Mouse (Mus musculus) midbrain, embryonic 12.5 days (tissue): Measurements from ENCODE around the gene Tmub2. TPM values are rescaled to one million over a fixed set of nuclear protein-coding genes. Genes with fewer than 3 reads are reported as not detected.

Experiments
- ATAC-seq: fragments of 200-750 bp; cut with Nextera tagmentation; 2 replicates; pipeline ENCODE4 v1.8.0; 2017; ENCODE audit warnings: low read depth, moderate TSS enrichment, moderate library complexity; ENCODE audit not compliant: low FRiP score
- H3K27ac ChIP-seq: fragments of 300-500 bp; sonication (generic); replicated peaks from 2 replicates; pipeline ENCODE4 v1.5.1; 2016; ENCODE audit warnings: mild to moderate bottlenecking
- H3K27me3 ChIP-seq: fragments of 300-500 bp; sonication (generic); 2 replicates; pipeline ENCODE4 v1.6.1; 2016; ENCODE audit warnings: mild to moderate bottlenecking
- H3K36me3 ChIP-seq: fragments of 300-500 bp; sonication (generic); 2 replicates; pipeline ENCODE4 v1.6.1; 2016
- H3K4me1 ChIP-seq: fragments of 300-500 bp; sonication (generic); 2 replicates; pipeline ENCODE4 v1.6.1; 2016
- H3K4me2 ChIP-seq: fragments of 300-500 bp; sonication (generic); replicated peaks from 2 replicates; pipeline ENCODE4 v1.6.1; 2016; ENCODE audit warnings: mild to moderate bottlenecking, moderate library complexity
- H3K4me3 ChIP-seq: fragments of 300-500 bp; sonication (generic); 2 replicates; pipeline ENCODE4 v1.5.1; 2016; ENCODE audit warnings: mild to moderate bottlenecking
- H3K9ac ChIP-seq: fragments of 300-500 bp; sonication (generic); replicated peaks from 2 replicates; pipeline ENCODE4 v1.6.1; 2016; ENCODE audit warnings: mild to moderate bottlenecking, moderate library complexity
- H3K9me3 ChIP-seq: fragments of 300-500 bp; sonication (generic); 2 replicates; pipeline ENCODE4 v1.6.1; 2016; ENCODE audit warnings: mild to moderate bottlenecking
- WGBS: fragments of 180-500 bp; shearing (Covaris S2); methylation state at CpG from one replicate; pipeline ENCODE4 v1.1.7; 2016; 5-methylcytosine and 5-hydroxymethylcytosine counted together
- polyA plus RNA-seq: library from polyadenylated mRNA; unstranded; fragments of >200 nt; fragmentation: Nextera tagmentation; extraction: Ambion mirVana; gene quantifications from 2 replicates; pipeline ENCODE4 v1.2.1, GENCODE M21; 2016

Gene Tmub2
- polyA plus RNA-seq = 65.5 and 69.4 TPM in 2 replicates

- peak within 1 kb of the TSS; percentile 69 for H3K27ac ChIP-seq
- under 1% methylated on average over 32 of the region's 32 CpGs for WGBS
- H3K4me2 ChIP-seq = peak within 1 kb of the TSS; percentile 60
Observed at GRCm38 (mm10) chr11:102284501-102285094, at the start of gene Tmub2. TSS of gene Tmub2 (plus strand) at chr11:102284931.

GRCm38 (mm10) chr11:102236022-102236421, 48.7 kb upstream of the Tmub2 start:
- WGBS = 82% methylated on average over 2 of the region's 2 CpGs
- Histone ChIP-seq H3K36me3 (no peaks in the 10 kb centered on the region), H3K4me2 (no peak overlapping the region), H3K4me1 (peaks cover 7% of the 10 kb centered on the region; the same call in 1 of the 2 replicates), H3K9me3 (no peaks in the 10 kb centered on the region), H3K9ac (no peak overlapping the region), H3K27ac (no peak overlapping the region), H3K27me3 (no peaks in the 10 kb centered on the region; the same call in 1 of the 2 replicates), H3K4me3 (no peak overlapping the region)
- no peak for ATAC-seq

More at GRCm38 (mm10) chr11:102284501-102285094, at the start of gene Tmub2:
- peak within 1 kb of the TSS; percentile 71 for H3K4me3 ChIP-seq
- peaks cover 15% of the 10 kb centered on the region for H3K4me1 ChIP-seq
- H3K9ac ChIP-seq = peak within 1 kb of the TSS; percentile 68
- ATAC-seq = peak; percentile 86
- H3K27me3 ChIP-seq = no peaks in the 10 kb centered on the region
- peaks cover 24% of the 10 kb centered on the region for H3K36me3 ChIP-seq
- no peaks in the 10 kb centered on the region for H3K9me3 ChIP-seq

- Histone ChIP-seq H3K27ac (no peak overlapping the region), H3K27me3 (no peaks in the 10 kb centered on the region), H3K4me2 (no peak overlapping the region), H3K36me3 (no peaks in the 10 kb centered on the region), H3K9me3 (no peaks in the 10 kb centered on the region), H3K9ac (no peak overlapping the region), H3K4me3 (no peak overlapping the region), H3K4me1 (peaks cover 21% of the 10 kb centered on the region)
- no peak for ATAC-seq
- 85% methylated on average over 6 of the region's 6 CpGs for WGBS
Observed at GRCm38 (mm10) chr11:102240636-102241035, 44.1 kb upstream of the Tmub2 start.

- no peaks in the 10 kb centered on the region for H3K27me3 ChIP-seq
- WGBS = 84% methylated on average over 5 of the region's 5 CpGs
- no peak overlapping the region for H3K9ac ChIP-seq
- ATAC-seq = no peak
- no peak overlapping the region for H3K4me2 ChIP-seq
- H3K36me3 ChIP-seq = no peaks in the 10 kb centered on the region
- H3K9me3 ChIP-seq = no peaks in the 10 kb centered on the region
- H3K4me3 ChIP-seq = no peak overlapping the region
- H3K4me1 ChIP-seq = peaks cover 24% of the 10 kb centered on the region
- no peak overlapping the region for H3K27ac ChIP-seq
Observed at GRCm38 (mm10) chr11:102241246-102241645, 43.5 kb upstream of the Tmub2 start.

- no peak overlapping the region for H3K4me3 ChIP-seq
- H3K9ac ChIP-seq = no peak overlapping the region
- no peaks in the 10 kb centered on the region for H3K36me3 ChIP-seq
- no peaks in the 10 kb centered on the region for H3K9me3 ChIP-seq
- no peak overlapping the region for H3K4me2 ChIP-seq
- no peaks in the 10 kb centered on the region for H3K27me3 ChIP-seq
- no peak overlapping the region for H3K27ac ChIP-seq
- H3K4me1 ChIP-seq = peaks cover 20% of the 10 kb centered on the region
- WGBS = 57% methylated on average over 5 of the region's 5 CpGs
- no peak for ATAC-seq
Observed at GRCm38 (mm10) chr11:102241874-102242273, 42.9 kb upstream of the Tmub2 start.

GRCm38 (mm10) chr11:102244926-102245449, 39.7 kb upstream of the Tmub2 start:
- Histone ChIP-seq H3K27me3 (no peaks in the 10 kb centered on the region), H3K4me3 (peak overlapping the region; percentile 39), H3K4me1 (peaks cover 28% of the 10 kb centered on the region), H3K4me2 (peak overlapping the region; percentile 76), H3K27ac (peak overlapping the region; percentile 60), H3K9ac (peak overlapping the region; percentile 59), H3K36me3 (no peaks in the 10 kb centered on the region), H3K9me3 (no peaks in the 10 kb centered on the region)
- ATAC-seq = peak; percentile 57; the same call in 1 of the 2 replicates
- WGBS = under 1% methylated on average over 32 of the region's 32 CpGs

- no peak for ATAC-seq
- peak overlapping the region; percentile 39 for H3K4me3 ChIP-seq
- peak overlapping the region; percentile 76 for H3K4me2 ChIP-seq
- peak overlapping the region; percentile 59 for H3K9ac ChIP-seq
- H3K27me3 ChIP-seq = no peaks in the 10 kb centered on the region
- 59% methylated on average over 14 of the region's 14 CpGs for WGBS
- no peaks in the 10 kb centered on the region for H3K36me3 ChIP-seq
- peak overlapping the region; percentile 60; the same call in 1 of the 2 replicates for H3K27ac ChIP-seq
- H3K4me1 ChIP-seq = peaks cover 28% of the 10 kb centered on the region
- H3K9me3 ChIP-seq = no peaks in the 10 kb centered on the region
Observed at GRCm38 (mm10) chr11:102245581-102246272, 39.0 kb upstream of the Tmub2 start.

- Histone ChIP-seq H3K4me2 (no peak overlapping the region), H3K36me3 (no peaks in the 10 kb centered on the region), H3K27me3 (no peaks in the 10 kb centered on the region), H3K9ac (no peak overlapping the region), H3K27ac (no peak overlapping the region), H3K9me3 (no peaks in the 10 kb centered on the region), H3K4me3 (no peak overlapping the region), H3K4me1 (peaks cover 28% of the 10 kb centered on the region)
- ATAC-seq = no peak
- 89% methylated on average over 6 of the region's 6 CpGs for WGBS
Observed at GRCm38 (mm10) chr11:102246273-102246635, 38.5 kb upstream of the Tmub2 start.

GRCm38 (mm10) chr11:102246871-102247270, 37.9 kb upstream of the Tmub2 start:
- ATAC-seq = no peak
- WGBS = 88% methylated on average over 4 of the region's 4 CpGs
- Histone ChIP-seq H3K27me3 (no peaks in the 10 kb centered on the region), H3K9ac (no peak overlapping the region), H3K4me3 (no peak overlapping the region), H3K27ac (no peak overlapping the region), H3K4me2 (no peak overlapping the region), H3K36me3 (no peaks in the 10 kb centered on the region), H3K9me3 (no peaks in the 10 kb centered on the region), H3K4me1 (peaks cover 28% of the 10 kb centered on the region)

- Histone ChIP-seq H3K27me3 (no peaks in the 10 kb centered on the region), H3K4me2 (peak within 1 kb of the TSS; percentile 80), H3K9ac (peak within 1 kb of the TSS; percentile 65), H3K4me3 (peak within 1 kb of the TSS; percentile 70), H3K4me1 (peaks cover 28% of the 10 kb centered on the region), H3K36me3 (0 out of 2 replicates have a peak, but pooled peaks cover 3% of the 10 kb centered on the region), H3K9me3 (no peaks in the 10 kb centered on the region), H3K27ac (0 out of 2 replicates have a peak within 1 kb of the TSS, but pooled peaks have one; percentile 4)
- peak; percentile 73 for ATAC-seq
- WGBS = under 1% methylated on average over 41 of the region's 41 CpGs
Observed at GRCm38 (mm10) chr11:102248630-102249230, 36.0 kb upstream of the Tmub2 start, which contains the start of gene BC030867. TSS of gene BC030867 (plus strand) at chr11:102248882.

- H3K27me3 ChIP-seq = no peaks in the 10 kb centered on the region
- no peaks in the 10 kb centered on the region for H3K9me3 ChIP-seq
- peak overlapping the region; percentile 80 for H3K4me2 ChIP-seq
- H3K9ac ChIP-seq = peak overlapping the region; percentile 65
- ATAC-seq = no peak
- H3K27ac ChIP-seq = no peak overlapping the region
- WGBS = 12% methylated on average over 9 of the region's 9 CpGs
- peaks cover 25% of the 10 kb centered on the region for H3K4me1 ChIP-seq
- 0 out of 2 replicates have a peak, but pooled peaks cover 3% of the 10 kb centered on the region for H3K36me3 ChIP-seq
- H3K4me3 ChIP-seq = peak overlapping the region; percentile 70
Observed at GRCm38 (mm10) chr11:102249351-102250090, 35.2 kb upstream of the Tmub2 start.
